Mouse (Mus musculus) telencephalon, adult 2 months (tissue): ENCODE results near the gene Klhl12.
"Not testable (repeated sequence)": the region's sequence is repeated elsewhere in the genome, so short reads cannot be mapped to it uniquely, and the experiment has no call there.

ENCODE experiments used
- DNase-seq: peaks from one replicate; pipeline ENCODE4 v3.0.0-alpha.2; 2011; ENCODE audit warnings: low read depth, low spot score

Gene Klhl12

GRCm38 (mm10) chr1:134454904-134455824 is at the start of gene Klhl12:
Gene Klhl12 (plus strand): TSS chr1:134455531.
- peak; percentile 84 for DNase-seq

- DNase-seq, result no peak
Observed at GRCm38 (mm10) chr1:134406414-134406771, 48.9 kb upstream of the Klhl12 start.

- DNase-seq, result no peak
Observed at GRCm38 (mm10) chr1:134408080-134408479, 47.3 kb upstream of the Klhl12 start.

GRCm38 (mm10) chr1:134411706-134412629 is 43.4 kb upstream of the Klhl12 start:
- DNase-seq, result no peak

GRCm38 (mm10) chr1:134414038-134414437 is 41.3 kb upstream of the Klhl12 start:
- DNase-seq, result no peak

- DNase-seq, result no peak
Observed at GRCm38 (mm10) chr1:134414501-134415167, 40.7 kb upstream of the Klhl12 start.

GRCm38 (mm10) chr1:134415168-134415831 is 40.0 kb upstream of the Klhl12 start, which contains the start of gene Adipor1:
Gene Adipor1 (plus strand): TSS chr1:134415378.
- peak; percentile 94 for DNase-seq

GRCm38 (mm10) chr1:134418414-134418975 is 36.8 kb upstream of the Klhl12 start:
- DNase-seq, result no peak

GRCm38 (mm10) chr1:134419176-134419575 is 36.2 kb upstream of the Klhl12 start:
- DNase-seq, result no peak

GRCm38 (mm10) chr1:134419751-134420458 is 35.4 kb upstream of the Klhl12 start:
- peak; percentile 13 for DNase-seq

- no peak for DNase-seq
Observed at GRCm38 (mm10) chr1:134423911-134424310, 31.4 kb upstream of the Klhl12 start.

- no peak for DNase-seq
Observed at GRCm38 (mm10) chr1:134426289-134426688, 29.0 kb upstream of the Klhl12 start.

- no peak for DNase-seq
Observed at GRCm38 (mm10) chr1:134433002-134433401, 22.3 kb upstream of the Klhl12 start.

GRCm38 (mm10) chr1:134433473-134433872 is 21.9 kb upstream of the Klhl12 start:
- no peak for DNase-seq

GRCm38 (mm10) chr1:134435414-134435813 is 19.9 kb upstream of the Klhl12 start:
- no peak for DNase-seq

GRCm38 (mm10) chr1:134440437-134440836 is 14.9 kb upstream of the Klhl12 start:
- no peak for DNase-seq

- not testable (repeated sequence) for DNase-seq
Observed at GRCm38 (mm10) chr1:134441737-134442136, 13.6 kb upstream of the Klhl12 start.

GRCm38 (mm10) chr1:134442394-134442793 is 12.9 kb upstream of the Klhl12 start:
- DNase-seq, result no peak

- DNase-seq, result not testable (repeated sequence)
Observed at GRCm38 (mm10) chr1:134443288-134443687, 12.0 kb upstream of the Klhl12 start.

GRCm38 (mm10) chr1:134445418-134445817 is 9.9 kb upstream of the Klhl12 start:
- no peak for DNase-seq
